Mouse (Mus musculus): ENCODE results near the gene Tectb.

The Tectb gene

DNA sequence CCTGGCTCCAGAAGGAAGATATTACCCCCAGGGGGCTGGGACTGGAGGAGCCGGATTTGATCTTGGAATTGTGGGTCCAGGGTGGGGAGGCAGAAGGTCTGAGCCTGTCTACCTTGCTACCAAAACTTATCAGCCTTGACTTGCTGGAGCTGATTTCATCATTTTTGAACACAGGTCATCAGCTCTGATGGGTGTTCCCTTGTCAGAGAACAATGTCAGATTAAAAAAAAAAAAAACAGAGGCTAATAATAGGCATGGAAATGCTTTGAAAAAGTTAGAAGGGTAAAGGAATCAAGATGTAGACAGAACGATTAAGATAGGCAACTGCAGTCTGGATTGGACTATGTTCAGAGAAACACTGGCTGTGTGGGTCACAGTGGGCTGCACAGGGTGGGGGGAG, 11.1 kb downstream of the Tectb start:
- no peak for TF ChIP-seq GATA4 (IDR thresholded peaks at IDR 0.05; ENCODE audit: insufficient replicate concordance, low read length)

GRCm38 (mm10) chr19:55192254-55192945, 11.9 kb downstream of the Tectb start:
- TF ChIP-seq GATA4 (IDR thresholded peaks at IDR 0.05; ENCODE audit: insufficient replicate concordance, low read length) = no peak

DNA sequence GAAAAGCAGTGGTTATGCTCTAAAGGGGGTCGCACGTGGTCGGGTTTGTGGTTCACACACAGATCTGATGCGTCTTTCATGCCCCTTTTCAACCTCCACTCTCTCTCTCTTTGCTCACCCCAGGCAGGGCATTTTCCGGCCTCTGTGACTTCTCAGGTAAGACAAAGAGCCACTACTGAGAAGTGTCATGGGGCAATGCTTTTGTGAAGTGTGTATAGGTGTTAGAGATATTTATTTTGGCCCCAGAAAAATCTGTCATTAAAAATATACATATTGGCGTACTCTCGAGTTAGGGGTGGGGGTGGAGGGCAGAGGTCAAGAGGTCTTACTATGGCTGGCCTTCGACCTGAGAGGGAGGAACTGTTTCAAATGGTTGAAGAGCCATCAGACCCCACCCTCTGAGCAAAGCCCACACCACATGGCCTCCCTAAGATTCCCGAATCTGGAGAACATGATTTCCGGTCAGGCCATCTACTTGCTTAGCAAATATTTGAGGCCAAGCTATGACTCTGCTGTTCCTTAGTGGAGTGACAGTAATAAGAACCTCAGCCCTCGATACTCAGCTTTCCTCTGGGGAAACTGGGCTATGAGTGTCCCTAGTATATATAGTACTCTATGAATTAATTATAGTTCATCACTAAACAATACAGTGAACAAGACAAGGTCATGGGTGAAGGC, 13.3 kb downstream of the Tectb start:
- no peak for TF ChIP-seq GATA4 (IDR thresholded peaks at IDR 0.05; ENCODE audit: insufficient replicate concordance, low read length)

DNA sequence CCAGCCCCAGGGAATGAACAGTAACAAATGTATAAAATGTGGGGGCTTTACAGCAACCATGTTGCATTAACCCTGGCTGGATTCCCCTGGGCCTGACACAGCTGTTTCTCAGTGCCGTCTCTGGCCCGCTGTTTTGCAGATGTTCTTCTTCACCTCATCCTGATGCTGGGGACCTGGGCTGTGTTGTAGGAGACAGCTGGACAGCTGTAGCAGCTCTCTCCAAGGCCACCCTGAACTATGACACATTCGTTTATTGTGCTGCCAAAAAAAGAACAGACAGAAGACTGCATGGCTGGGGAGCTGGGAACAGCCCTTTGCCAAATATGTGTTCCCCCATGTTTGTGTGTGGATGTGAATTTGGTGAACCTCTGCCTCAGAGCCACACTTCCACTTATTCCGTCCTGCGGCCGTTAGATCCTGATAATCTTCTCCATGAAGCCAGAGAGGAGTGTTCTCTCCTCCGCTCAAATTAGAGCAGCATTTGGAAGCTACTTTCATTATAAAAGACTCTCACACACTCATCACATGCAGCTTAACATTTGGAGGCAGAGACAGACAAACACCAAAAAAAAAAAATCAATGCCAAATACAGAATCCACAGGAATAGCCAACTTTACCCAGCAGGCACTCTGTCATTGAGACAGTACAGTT, 14.1 kb downstream of the Tectb start:
- TF ChIP-seq GATA4 (IDR thresholded peaks at IDR 0.05; ENCODE audit: insufficient replicate concordance, low read length) = no peak

GRCm38 (mm10) chr19:55195574-55195973, 15.0 kb downstream of the Tectb start:
- TF ChIP-seq GATA4 (IDR thresholded peaks at IDR 0.05; ENCODE audit: insufficient replicate concordance, low read length) = no peak

GRCm38 (mm10) chr19:55198303-55198702, 17.8 kb downstream of the Tectb start:
- TF ChIP-seq GATA4 (IDR thresholded peaks at IDR 0.05; ENCODE audit: insufficient replicate concordance, low read length) = no peak

DNA sequence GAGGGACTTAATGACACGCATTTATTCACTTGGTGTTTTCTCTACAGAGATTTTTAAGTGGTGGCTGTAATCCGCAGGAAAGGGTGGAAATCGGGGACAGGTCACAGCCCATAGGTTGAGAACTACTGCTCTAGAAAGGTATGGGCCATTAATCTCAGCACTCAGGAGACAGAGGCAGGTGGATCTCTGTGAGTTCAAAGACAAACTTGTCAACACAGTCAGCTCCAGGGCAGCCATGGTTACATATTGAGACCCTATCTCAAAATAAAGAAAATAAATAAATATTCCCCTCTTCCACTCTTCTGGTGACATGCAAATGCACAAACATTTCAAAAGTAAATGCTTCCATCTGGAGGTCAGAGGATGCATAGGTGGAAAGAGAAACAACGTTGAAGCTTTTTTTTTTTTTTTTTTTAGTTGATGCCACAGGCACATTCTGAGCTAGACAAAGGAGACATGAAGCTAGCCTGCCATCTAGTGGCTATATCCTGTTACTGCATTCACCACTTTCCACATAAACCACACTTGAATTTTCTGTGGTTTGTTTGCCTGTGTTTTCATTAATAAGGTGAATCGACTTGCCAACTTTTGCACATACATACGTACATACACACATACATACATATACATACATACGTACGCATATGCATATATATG, 26.1 kb downstream of the Tectb start:
- TF ChIP-seq GATA4 (IDR thresholded peaks at IDR 0.05; ENCODE audit: insufficient replicate concordance, low read length) = no peak

DNA sequence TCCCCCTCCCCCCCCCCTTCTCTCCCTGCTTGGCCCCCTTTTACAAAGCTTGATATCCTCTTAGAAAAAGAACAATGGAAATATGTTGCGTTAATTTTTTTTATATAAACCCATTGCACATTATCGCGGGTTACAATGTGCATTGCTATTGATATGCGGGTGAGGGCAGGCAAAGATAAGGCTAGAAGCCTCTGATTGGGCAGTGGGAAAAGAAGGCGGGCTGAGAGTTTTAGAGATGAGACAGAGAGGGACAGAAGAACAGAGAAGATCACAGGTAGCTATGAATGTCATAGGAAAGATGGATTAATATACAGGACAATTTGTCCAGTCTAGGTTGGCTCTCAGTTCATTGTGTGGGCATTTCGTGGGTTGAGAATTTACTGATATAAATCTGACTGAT, 26.7 kb downstream of the Tectb start:
- no peak for TF ChIP-seq GATA4 (IDR thresholded peaks at IDR 0.05; ENCODE audit: insufficient replicate concordance, low read length)

GRCm38 (mm10) chr19:55207746-55208538, 27.4 kb downstream of the Tectb start:
- no peak for TF ChIP-seq GATA4 (IDR thresholded peaks at IDR 0.05; ENCODE audit: insufficient replicate concordance, low read length)

DNA sequence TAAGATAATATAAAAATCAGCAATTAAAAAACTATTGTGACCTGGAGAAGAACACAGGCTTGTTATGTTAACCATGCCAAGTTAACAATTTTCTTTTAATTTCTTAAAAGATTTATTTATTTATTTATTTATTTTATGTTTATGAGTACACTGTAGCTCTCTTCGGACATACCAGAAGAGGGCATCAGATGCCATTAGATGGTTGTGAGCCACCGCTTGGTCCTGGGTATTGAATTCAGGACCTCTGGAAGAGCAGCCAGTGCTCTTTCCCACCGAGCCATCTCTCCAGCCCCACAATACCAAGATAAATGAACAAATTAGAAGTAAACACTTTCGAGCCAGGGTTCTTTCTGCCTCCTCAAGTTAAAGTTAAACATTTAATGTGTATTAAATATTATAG, 28.1 kb downstream of the Tectb start:
- TF ChIP-seq GATA4 (IDR thresholded peaks at IDR 0.05; ENCODE audit: insufficient replicate concordance, low read length) = no peak

- no peak for TF ChIP-seq GATA4 (IDR thresholded peaks at IDR 0.05; ENCODE audit: insufficient replicate concordance, low read length)
Observed at GRCm38 (mm10) chr19:55209084-55209483, 28.6 kb downstream of the Tectb start.

GRCm38 (mm10) chr19:55211698-55212097, 31.2 kb downstream of the Tectb start:
- TF ChIP-seq GATA4 (IDR thresholded peaks at IDR 0.05; ENCODE audit: insufficient replicate concordance, low read length) = no peak

GRCm38 (mm10) chr19:55213617-55214340, 33.2 kb downstream of the Tectb start:
- no peak for TF ChIP-seq GATA4 (IDR thresholded peaks at IDR 0.05; ENCODE audit: insufficient replicate concordance, low read length)

GRCm38 (mm10) chr19:55216876-55217275, 36.3 kb downstream of the Tectb start:
- no peak for TF ChIP-seq GATA4 (IDR thresholded peaks at IDR 0.05; ENCODE audit: insufficient replicate concordance, low read length)
